Mouse (Mus musculus) cortical plate, adult 2 months (tissue): ENCODE data around the gene Tmem178b.

Source experiments
- CTCF ChIP-seq: fragments of 200-500 bp; IDR thresholded peaks from 2 replicates; pipeline ENCODE4 v1.5.1; 2011; ENCODE audit warnings: mild to moderate bottlenecking, control low read depth, low read length; ENCODE audit not compliant: insufficient read depth; ENCODE audit errors: extremely low read depth
- POLR2A ChIP-seq: fragments of 200-500 bp; IDR thresholded peaks from 2 replicates; pipeline ENCODE4 v1.6.1; 2011; ENCODE audit warnings: mild to moderate bottlenecking, low read length, control low read depth; ENCODE audit not compliant: insufficient read depth; ENCODE audit errors: extremely low read depth

- no peak for TF ChIP-seq POLR2A
- no peak for TF ChIP-seq CTCF
Observed at GRCm38 (mm10) chr6:39872901-39873591, at the start of gene Tmem178b.
